Mouse (Mus musculus) thymus, postnatal 0 days (tissue): ENCODE data around the gene Dnmt3a. TPM values are rescaled to one million over a fixed set of nuclear protein-coding genes. Genes with fewer than 3 reads are reported as not detected.
"Not testable (repeated sequence)": the region's sequence is repeated elsewhere in the genome, so short reads cannot be mapped to it uniquely, and the experiment has no call there.

ENCODE experiments used
- DNase-seq: peaks from one replicate; pipeline ENCODE4 v3.0.0-alpha.2; 2015; ENCODE audit warnings: low spot score
- polyA plus RNA-seq: library from polyadenylated mRNA; unstranded; fragments of >200 nt; fragmentation: Nextera tagmentation; extraction: Ambion mirVana; gene quantifications from 2 replicates; pipeline ENCODE4 v1.2.1, GENCODE M21; 2015

Gene Dnmt3a
- polyA plus RNA-seq, 1 experiment from 2014 or later = 86.6 TPM

DNA sequence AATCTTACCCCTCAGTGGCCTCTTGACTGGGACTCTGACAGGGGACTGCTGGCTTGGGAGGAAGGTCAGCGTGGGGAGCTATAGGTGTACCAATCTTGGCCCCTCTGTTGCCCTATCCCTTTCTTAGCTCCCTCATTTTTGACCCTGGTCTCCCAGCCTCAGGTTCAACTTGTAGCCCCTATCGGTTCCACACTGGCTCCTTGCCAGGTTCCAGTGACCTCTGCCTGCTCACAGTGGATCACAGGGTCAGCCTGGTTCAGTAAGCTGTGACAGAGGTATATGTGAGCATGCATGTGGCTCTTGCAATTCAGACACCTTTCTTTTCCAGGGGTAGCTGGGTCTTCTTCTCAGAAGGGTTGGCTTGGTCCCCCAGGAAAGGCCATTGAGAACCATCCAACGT, 110.0 kb downstream of the Dnmt3a start:
- DNase-seq = no peak

GRCm38 (mm10) chr12:3917668-3918341, 112.0 kb downstream of the Dnmt3a start:
- DNase-seq = no peak

GRCm38 (mm10) chr12:3918577-3918976, 112.8 kb downstream of the Dnmt3a start:
- no peak for DNase-seq

- DNase-seq = no peak
Measured at GRCm38 (mm10) chr12:3919423-3919822, 113.6 kb downstream of the Dnmt3a start.

GRCm38 (mm10) chr12:3926127-3926526, 120.3 kb downstream of the Dnmt3a start:
- peak; percentile 66 for DNase-seq

- DNase-seq = no peak
Measured at GRCm38 (mm10) chr12:3928841-3929240, 123.0 kb downstream of the Dnmt3a start.

GRCm38 (mm10) chr12:3930090-3930865, 124.5 kb downstream of the Dnmt3a start:
- DNase-seq = not testable (repeated sequence)

DNA sequence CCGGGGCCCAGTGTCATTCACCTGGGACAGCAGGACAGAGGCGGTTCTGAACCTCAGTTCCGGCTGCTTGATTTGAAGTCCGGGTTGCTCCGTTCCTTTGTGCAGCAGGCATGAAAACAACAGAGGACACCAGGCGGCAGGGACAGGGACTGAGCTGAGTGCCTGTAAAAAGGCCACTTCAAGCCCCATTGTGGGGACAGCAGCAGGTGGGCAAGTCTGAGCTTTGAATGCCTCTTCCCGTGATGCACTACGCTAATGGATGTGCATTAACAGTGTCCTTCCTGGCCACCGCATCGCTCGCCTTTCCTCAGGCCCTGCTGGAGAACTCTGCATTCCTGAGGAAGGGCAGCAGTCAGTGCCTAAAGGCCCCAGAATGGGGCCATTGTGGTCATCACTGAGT, 136.2 kb downstream of the Dnmt3a start:
- no peak for DNase-seq

- no peak for DNase-seq
Measured at GRCm38 (mm10) chr12:3944454-3945073, 138.8 kb downstream of the Dnmt3a start.

- DNase-seq = no peak
Measured at GRCm38 (mm10) chr12:3947503-3947902, 141.7 kb downstream of the Dnmt3a start.

- DNase-seq = no peak
Measured at GRCm38 (mm10) chr12:3954651-3955050, 148.8 kb downstream of the Dnmt3a start, which contains the start of gene Pomc. Gene Pomc (plus strand): TSS chr12:3954951.

DNA sequence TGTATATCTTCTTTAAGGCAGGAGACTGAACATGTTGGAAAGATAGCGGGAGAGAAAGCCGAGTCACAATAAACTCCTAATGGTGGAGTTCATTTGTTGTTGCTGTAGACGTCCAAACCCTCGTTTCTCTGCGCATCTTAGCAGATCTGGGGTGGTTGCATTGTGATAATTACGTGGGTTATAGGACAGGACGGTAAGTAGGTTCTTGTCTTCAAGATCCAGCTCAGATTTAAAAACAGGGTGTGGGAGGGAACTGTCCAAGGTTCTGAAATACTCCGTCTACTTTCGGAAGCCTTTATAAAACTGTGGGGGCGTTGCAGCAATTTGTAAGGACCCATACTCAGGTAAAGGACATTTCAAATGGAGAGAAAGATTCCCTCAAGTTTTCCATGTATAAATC, 149.6 kb downstream of the Dnmt3a start:
- DNase-seq = peak; percentile 56

- peak; percentile 37 for DNase-seq
Measured at GRCm38 (mm10) chr12:3956351-3956750, 150.5 kb downstream of the Dnmt3a start.

- DNase-seq = peak; percentile 84
Measured at GRCm38 (mm10) chr12:3959791-3960543, 154.2 kb downstream of the Dnmt3a start.

DNA sequence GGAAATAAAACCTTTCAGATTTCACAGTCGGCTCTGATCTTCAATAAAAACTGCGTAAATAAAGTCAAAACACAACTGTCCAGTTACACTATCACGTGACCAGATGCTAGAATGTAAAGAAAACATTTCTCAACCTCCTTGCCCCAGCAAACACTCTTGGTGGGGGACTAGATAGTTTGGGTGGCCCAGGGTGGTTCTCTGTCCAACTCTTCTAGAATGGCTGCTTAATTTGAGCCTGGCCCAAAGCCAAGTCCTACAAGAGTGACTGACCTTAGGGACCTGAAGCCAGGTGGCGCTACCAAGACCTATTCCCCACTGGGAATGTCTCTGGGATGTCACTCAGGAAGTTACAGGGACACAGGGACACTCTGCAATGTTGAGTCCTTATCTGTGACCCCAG, 154.7 kb downstream of the Dnmt3a start:
- DNase-seq = no peak

Other genes with a start within 250 kb of the Dnmt3a start
- gene Dtnb, start 233.6 kb upstream of the Dnmt3a start, polyA plus RNA-seq = 27.8 and 29.3 TPM in 2 replicates
- gene Pomc, start 148.9 kb downstream of the Dnmt3a start, polyA plus RNA-seq = 8.4 and 9.1 TPM in 2 replicates
- 0.65 and 0.77 TPM in 2 replicates for gene Efr3b, start 232.9 kb downstream of the Dnmt3a start, polyA plus RNA-seq